Mouse (Mus musculus): ENCODE results near the gene Fbxl5. TPM values are rescaled to one million over a fixed set of nuclear protein-coding genes. Genes with fewer than 3 reads are reported as not detected.

The Fbxl5 gene
- polyA plus RNA-seq, 1 experiment from 2014 or later, result 85.1 TPM

DNA sequence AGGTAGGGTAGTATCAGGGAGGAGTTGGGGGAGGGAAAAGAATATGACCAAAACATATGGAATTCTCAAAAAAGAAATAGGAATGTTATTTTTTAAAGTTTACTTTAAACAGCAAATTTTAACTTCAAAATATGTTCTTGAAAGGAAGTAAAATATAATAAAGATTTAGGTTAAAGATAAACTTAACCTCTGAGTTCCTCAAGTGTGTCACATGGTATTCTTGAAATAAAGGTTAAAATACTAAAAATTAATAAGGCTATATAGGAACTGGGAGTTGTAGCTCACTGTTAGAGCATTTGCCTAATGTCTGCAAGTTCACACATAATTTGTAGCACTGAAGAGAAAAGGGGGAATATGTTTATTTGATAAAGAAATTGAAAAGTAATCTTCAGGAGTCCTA, 20.2 kb downstream of the Fbxl5 start:
- Histone ChIP-seq H3K9ac (ENCODE audit: low read depth, low read length) (no peak overlapping the region), H3K4me3 (ENCODE audit: low read depth, low read length) (no peak overlapping the region), H3K9me3 (replicated peaks; ENCODE audit: control insufficient read depth, low read length, poor library complexity, severe bottlenecking) (no peaks in the 10 kb centered on the region), H3K27me3 (ENCODE audit: control insufficient read depth, insufficient read depth, low read depth, low read length) (no peaks in the 10 kb centered on the region), H3K4me1 (ENCODE audit: control insufficient read depth, insufficient read depth, low read length) (no peaks in the 10 kb centered on the region), H3K36me3 (ENCODE audit: control insufficient read depth, insufficient read depth, low read length) (no peaks in the 10 kb centered on the region), H3K27ac (ENCODE audit: low read length) (no peak overlapping the region), H3K4me2 (ENCODE audit: low read length) (no peak overlapping the region)
- no peak for ATAC-seq

DNA sequence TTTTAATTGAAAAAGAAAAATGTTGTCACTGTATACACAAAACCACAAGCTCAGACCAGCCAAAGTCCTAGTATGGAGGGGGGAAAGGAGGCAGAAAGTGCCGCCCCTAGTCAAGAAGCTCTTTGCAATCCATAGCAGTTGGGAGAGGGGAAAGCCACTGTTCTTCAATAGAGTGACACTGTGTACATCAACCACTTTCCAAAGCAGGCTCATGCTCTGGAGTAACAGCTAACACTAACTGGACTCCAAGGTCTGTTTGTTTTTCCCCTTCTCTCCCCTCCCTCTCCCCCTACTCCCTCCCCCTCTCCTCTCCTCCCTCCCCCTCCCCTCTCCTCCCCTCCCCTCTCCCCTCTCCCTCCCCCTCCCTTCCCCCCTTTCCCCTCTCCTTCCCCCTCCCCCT, 20.7 kb downstream of the Fbxl5 start:
- no peak overlapping the region for H3K27ac ChIP-seq (ENCODE audit: low read length)
- WGBS, result 56% methylated on average over 1 of the region's 1 CpGs
- H3K4me3 ChIP-seq (ENCODE audit: low read depth, low read length), result no peak overlapping the region
- no peaks in the 10 kb centered on the region for H3K27me3 ChIP-seq (ENCODE audit: control insufficient read depth, insufficient read depth, low read depth, low read length)
- H3K4me1 ChIP-seq (ENCODE audit: control insufficient read depth, insufficient read depth, low read length), result no peaks in the 10 kb centered on the region
- no peaks in the 10 kb centered on the region for H3K36me3 ChIP-seq (ENCODE audit: control insufficient read depth, insufficient read depth, low read length)
- H3K4me2 ChIP-seq (ENCODE audit: low read length), result no peak overlapping the region
- no peak for ATAC-seq
- H3K9ac ChIP-seq (ENCODE audit: low read depth, low read length), result no peak overlapping the region
- no peaks in the 10 kb centered on the region for H3K9me3 ChIP-seq (replicated peaks; ENCODE audit: control insufficient read depth, low read length, poor library complexity, severe bottlenecking)

- no peaks in the 10 kb centered on the region for H3K27me3 ChIP-seq (ENCODE audit: control insufficient read depth, insufficient read depth, low read depth, low read length)
- H3K27ac ChIP-seq (ENCODE audit: low read length), result no peak overlapping the region
- no peak overlapping the region for H3K4me3 ChIP-seq (ENCODE audit: low read depth, low read length)
- H3K36me3 ChIP-seq (ENCODE audit: control insufficient read depth, insufficient read depth, low read length), result no peaks in the 10 kb centered on the region
- H3K9me3 ChIP-seq (replicated peaks; ENCODE audit: control insufficient read depth, low read length, poor library complexity, severe bottlenecking), result no peaks in the 10 kb centered on the region
- no peak overlapping the region for H3K4me2 ChIP-seq (ENCODE audit: low read length)
- no peaks in the 10 kb centered on the region for H3K4me1 ChIP-seq (ENCODE audit: control insufficient read depth, insufficient read depth, low read length)
- WGBS, result 85% methylated on average over 5 of the region's 5 CpGs
- no peak for ATAC-seq
- H3K9ac ChIP-seq (ENCODE audit: low read depth, low read length), result no peak overlapping the region
These were observed 21.9 kb downstream of the Fbxl5 start for GRCm38 (mm10) chr5:43799530-43799929.

- no peak overlapping the region for H3K27ac ChIP-seq (ENCODE audit: low read length)
- no peak for ATAC-seq
- H3K36me3 ChIP-seq (ENCODE audit: control insufficient read depth, insufficient read depth, low read length), result no peaks in the 10 kb centered on the region
- 90% methylated on average over 5 of the region's 5 CpGs for WGBS
- H3K9me3 ChIP-seq (replicated peaks; ENCODE audit: control insufficient read depth, low read length, poor library complexity, severe bottlenecking), result no peaks in the 10 kb centered on the region
- H3K4me2 ChIP-seq (ENCODE audit: low read length), result no peak overlapping the region
- H3K4me3 ChIP-seq (ENCODE audit: low read depth, low read length), result no peak overlapping the region
- H3K9ac ChIP-seq (ENCODE audit: low read depth, low read length), result no peak overlapping the region
- no peaks in the 10 kb centered on the region for H3K27me3 ChIP-seq (ENCODE audit: control insufficient read depth, insufficient read depth, low read depth, low read length)
- H3K4me1 ChIP-seq (ENCODE audit: control insufficient read depth, insufficient read depth, low read length), result no peaks in the 10 kb centered on the region
These were observed 29.1 kb downstream of the Fbxl5 start for GRCm38 (mm10) chr5:43792354-43792753.

DNA sequence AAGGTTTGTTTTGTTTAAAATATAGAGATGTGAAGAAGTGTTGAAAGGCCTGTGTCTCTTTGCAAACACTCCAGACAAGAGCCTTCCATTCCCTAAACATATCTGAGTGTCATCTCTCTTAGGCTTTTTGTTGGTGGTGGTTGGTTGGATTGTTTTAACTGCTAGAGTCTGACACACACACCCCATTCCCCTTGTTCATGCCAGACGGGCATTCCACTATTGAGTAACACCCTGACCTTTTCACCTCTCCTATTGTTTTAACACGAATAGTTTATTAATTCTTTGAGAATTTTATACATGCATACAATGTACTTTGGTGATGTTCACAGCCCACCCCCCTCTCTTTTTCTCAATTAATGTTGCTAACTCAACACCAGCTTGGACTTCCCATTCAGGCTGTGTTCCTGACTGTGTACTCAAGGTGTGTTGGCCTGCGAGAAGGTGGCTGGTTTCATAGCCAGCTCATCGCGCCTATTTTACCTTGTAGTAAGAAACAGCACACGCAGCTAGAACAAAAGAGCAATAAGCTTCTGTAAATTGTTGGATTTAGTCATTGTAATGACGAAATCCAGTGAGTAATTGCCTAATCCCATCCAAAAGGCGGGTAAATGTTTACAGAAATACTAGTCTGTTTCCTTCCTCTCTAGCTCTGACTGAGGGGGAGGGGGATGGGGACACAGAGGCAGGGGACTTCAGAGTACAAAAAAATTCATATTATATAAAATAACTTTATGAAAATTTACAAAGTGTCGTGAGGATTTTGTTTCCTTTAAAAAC, 33.3 kb downstream of the Fbxl5 start:
- no peaks in the 10 kb centered on the region for H3K9me3 ChIP-seq (replicated peaks; ENCODE audit: control insufficient read depth, low read length, poor library complexity, severe bottlenecking)
- no peak overlapping the region for H3K27ac ChIP-seq (ENCODE audit: low read length)
- 81% methylated on average over 9 of the region's 9 CpGs for WGBS
- no peaks in the 10 kb centered on the region for H3K36me3 ChIP-seq (ENCODE audit: control insufficient read depth, insufficient read depth, low read length)
- H3K4me3 ChIP-seq (ENCODE audit: low read depth, low read length), result no peak overlapping the region
- H3K4me1 ChIP-seq (ENCODE audit: control insufficient read depth, insufficient read depth, low read length), result no peaks in the 10 kb centered on the region
- H3K9ac ChIP-seq (ENCODE audit: low read depth, low read length), result no peak overlapping the region
- no peaks in the 10 kb centered on the region for H3K27me3 ChIP-seq (ENCODE audit: control insufficient read depth, insufficient read depth, low read depth, low read length)
- ATAC-seq, result no peak
- no peak overlapping the region for H3K4me2 ChIP-seq (ENCODE audit: low read length)

- no peak overlapping the region for H3K4me2 ChIP-seq (ENCODE audit: low read length)
- 92% methylated on average over 4 of the region's 4 CpGs for WGBS
- no peak for ATAC-seq
- H3K27ac ChIP-seq (ENCODE audit: low read length), result no peak overlapping the region
- peaks cover 5% of the 10 kb centered on the region for H3K4me1 ChIP-seq (ENCODE audit: control insufficient read depth, insufficient read depth, low read length)
- H3K27me3 ChIP-seq (ENCODE audit: control insufficient read depth, insufficient read depth, low read depth, low read length), result no peaks in the 10 kb centered on the region
- H3K4me3 ChIP-seq (ENCODE audit: low read depth, low read length), result no peak overlapping the region
- no peaks in the 10 kb centered on the region for H3K9me3 ChIP-seq (replicated peaks; ENCODE audit: control insufficient read depth, low read length, poor library complexity, severe bottlenecking)
- no peak overlapping the region for H3K9ac ChIP-seq (ENCODE audit: low read depth, low read length)
- H3K36me3 ChIP-seq (ENCODE audit: control insufficient read depth, insufficient read depth, low read length), result no peaks in the 10 kb centered on the region
These were observed 34.8 kb downstream of the Fbxl5 start for GRCm38 (mm10) chr5:43786607-43787006.

- H3K27me3 ChIP-seq (ENCODE audit: control insufficient read depth, insufficient read depth, low read depth, low read length), result no peaks in the 10 kb centered on the region
- peaks cover 17% of the 10 kb centered on the region for H3K4me1 ChIP-seq (ENCODE audit: control insufficient read depth, insufficient read depth, low read length)
- no peak overlapping the region for H3K4me2 ChIP-seq (ENCODE audit: low read length)
- H3K9me3 ChIP-seq (replicated peaks; ENCODE audit: control insufficient read depth, low read length, poor library complexity, severe bottlenecking), result no peaks in the 10 kb centered on the region
- no peak overlapping the region for H3K27ac ChIP-seq (ENCODE audit: low read length)
- no peak for ATAC-seq
- WGBS, result 85% methylated on average over 2 of the region's 2 CpGs
- H3K9ac ChIP-seq (ENCODE audit: low read depth, low read length), result no peak overlapping the region
- no peak overlapping the region for H3K4me3 ChIP-seq (ENCODE audit: low read depth, low read length)
- H3K36me3 ChIP-seq (ENCODE audit: control insufficient read depth, insufficient read depth, low read length), result no peaks in the 10 kb centered on the region
These were observed 37.4 kb downstream of the Fbxl5 start for GRCm38 (mm10) chr5:43783996-43784395.

DNA sequence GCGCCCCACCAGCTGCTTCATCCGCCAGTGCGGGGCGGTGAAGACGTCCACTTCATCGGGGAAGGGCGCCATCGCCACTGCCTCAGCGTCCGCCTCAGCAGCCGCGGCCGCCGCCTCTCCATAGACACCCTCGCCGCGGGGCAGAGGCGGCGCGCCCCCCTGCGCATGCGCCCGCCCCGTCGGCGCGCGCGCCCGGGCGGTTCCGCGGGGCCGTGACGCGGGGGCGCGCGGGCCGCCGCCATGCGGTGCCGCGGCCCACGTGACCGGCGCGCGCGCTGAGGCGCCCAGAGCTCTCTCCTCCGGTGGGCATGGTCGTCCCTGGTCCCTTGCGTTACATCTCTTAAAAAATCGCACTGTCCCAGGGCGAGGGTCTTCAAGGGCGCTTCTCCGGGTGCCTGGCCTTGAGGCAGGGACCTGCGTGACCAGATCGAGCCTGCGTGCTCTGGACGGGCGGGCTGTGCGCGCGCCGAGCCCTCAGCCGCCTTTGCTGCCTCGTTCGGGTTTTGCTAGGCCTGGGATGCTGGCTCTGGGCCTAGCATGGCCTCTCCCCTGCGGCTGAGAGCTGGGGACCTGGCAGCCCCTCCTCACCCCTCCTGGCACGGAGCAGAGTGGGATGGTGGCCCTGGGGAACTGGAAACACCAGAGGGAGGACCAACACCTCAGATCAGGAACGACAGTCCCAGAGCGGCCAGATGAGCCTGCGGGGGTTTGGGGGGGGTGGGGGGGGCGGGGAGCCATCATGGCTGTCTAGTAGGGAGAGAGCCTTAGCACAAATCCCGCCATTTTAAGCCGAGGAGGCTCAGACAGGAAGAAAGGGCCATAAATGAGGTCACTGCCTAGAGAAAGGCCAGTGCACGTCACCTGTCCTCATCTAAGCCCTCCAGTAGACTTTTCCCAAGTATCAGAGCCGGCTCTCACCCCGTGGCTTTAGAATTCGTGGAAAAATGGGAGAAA, 39.2 kb downstream of the Fbxl5 start:
- no peaks in the 10 kb centered on the region for H3K9me3 ChIP-seq (replicated peaks; ENCODE audit: control insufficient read depth, low read length, poor library complexity, severe bottlenecking)
- peak overlapping the region; percentile 92 for H3K4me2 ChIP-seq (ENCODE audit: low read length)
- H3K9ac ChIP-seq (ENCODE audit: low read depth, low read length), result peak overlapping the region; percentile 95
- H3K4me3 ChIP-seq (ENCODE audit: low read depth, low read length), result peak overlapping the region; percentile 92
- H3K27me3 ChIP-seq (ENCODE audit: control insufficient read depth, insufficient read depth, low read depth, low read length), result no peaks in the 10 kb centered on the region
- 3% methylated on average over 71 of the region's 82 CpGs for WGBS
- no peaks in the 10 kb centered on the region for H3K36me3 ChIP-seq (ENCODE audit: control insufficient read depth, insufficient read depth, low read length)
- H3K27ac ChIP-seq (ENCODE audit: low read length), result peak overlapping the region; percentile 99
- peaks cover 25% of the 10 kb centered on the region for H3K4me1 ChIP-seq (ENCODE audit: control insufficient read depth, insufficient read depth, low read length)
- ATAC-seq, result peak; percentile 95

GRCm38 (mm10) chr5:43781423-43781976, 39.9 kb downstream of the Fbxl5 start:
- peak; percentile 78 for ATAC-seq

More at GRCm38 (mm10) chr5:43781423-43781976, 39.9 kb downstream of the Fbxl5 start:
- Histone ChIP-seq H3K9ac (ENCODE audit: low read depth, low read length) (peak overlapping the region; percentile 95), H3K4me2 (ENCODE audit: low read length) (peak overlapping the region; percentile 74), H3K9me3 (replicated peaks; ENCODE audit: control insufficient read depth, low read length, poor library complexity, severe bottlenecking) (no peaks in the 10 kb centered on the region), H3K27me3 (ENCODE audit: control insufficient read depth, insufficient read depth, low read depth, low read length) (no peaks in the 10 kb centered on the region), H3K36me3 (ENCODE audit: control insufficient read depth, insufficient read depth, low read length) (no peaks in the 10 kb centered on the region), H3K4me3 (ENCODE audit: low read depth, low read length) (peak overlapping the region; percentile 92), H3K27ac (ENCODE audit: low read length) (peak overlapping the region; percentile 99), H3K4me1 (ENCODE audit: control insufficient read depth, insufficient read depth, low read length) (peaks cover 30% of the 10 kb centered on the region)
- under 1% methylated on average over 46 of the region's 61 CpGs for WGBS

Data from midbrain, embryonic 16.5 days (tissue).